Mouse (Mus musculus) myocyte (in vitro differentiated cells): ENCODE measurements around the gene Ppp1r36. TPM values are rescaled to one million over a fixed set of nuclear protein-coding genes. Genes with fewer than 3 reads are reported as not detected.

Experiments used
- H3K27me3 ChIP-seq: one replicate; pipeline ENCODE4 v1.6.1; 2011; ENCODE audit not compliant: control insufficient read depth, insufficient read depth, insufficient read length
- H3K36me3 ChIP-seq: one replicate; pipeline ENCODE4 v1.6.1; 2011; ENCODE audit not compliant: control insufficient read depth, insufficient read depth
- H3K4me2 ChIP-seq: one replicate; pipeline ENCODE4 v1.6.1; 2011; ENCODE audit warnings: low read depth, control low read depth
- H3K4me3 ChIP-seq: one replicate; pipeline ENCODE4 v1.5.1; 2011; ENCODE audit warnings: mild to moderate bottlenecking, control low read depth, moderate library complexity
- H3K79me2 ChIP-seq: one replicate; pipeline ENCODE4 v1.6.1; 2011; ENCODE audit not compliant: control insufficient read depth, insufficient read depth
- H3ac ChIP-seq: one replicate; pipeline ENCODE4 v1.6.1; 2011; ENCODE audit not compliant: control insufficient read depth, insufficient read length
- CEBPB ChIP-seq: IDR thresholded peaks from 2 replicates; pipeline ENCODE4 v1.6.1; 2011; ENCODE audit warnings: mild to moderate bottlenecking, moderate library complexity; ENCODE audit not compliant: poor library complexity, insufficient read depth, severe bottlenecking
- E2F4 ChIP-seq: IDR thresholded peaks from one replicate; pipeline ENCODE4 v1.6.1; 2011; ENCODE audit warnings: mild to moderate bottlenecking, control low read depth, moderate library complexity; ENCODE audit not compliant: insufficient read depth
- MAX ChIP-seq: IDR thresholded peaks from one replicate; pipeline ENCODE4 v1.6.1; 2011; ENCODE audit warnings: low read depth, mild to moderate bottlenecking, control low read depth
- MYOD1 ChIP-seq, 3 experiments: IDR thresholded peaks; one replicate each; pipeline ENCODE4 v1.6.1; 2011; ENCODE audit warnings: control low read depth in 2 of 3, low read depth in 2 of 3, mild to moderate bottlenecking in 2 of 3, moderate library complexity in 1 of 3; ENCODE audit not compliant: insufficient read length in 2 of 3, control insufficient read depth in 1 of 3
- MYOG ChIP-seq, 3 experiments: IDR thresholded peaks; one replicate each; pipeline ENCODE4 v1.6.1; 2011; ENCODE audit warnings: control low read depth in 2 of 3, low read depth in 2 of 3, mild to moderate bottlenecking in 2 of 3; ENCODE audit not compliant: insufficient read length in 2 of 3, control insufficient read depth in 1 of 3, insufficient read depth in 1 of 3
- POLR2A ChIP-seq: IDR thresholded peaks from one replicate; pipeline ENCODE4 v1.6.1; 2011; ENCODE audit warnings: low read depth, mild to moderate bottlenecking, control low read depth, moderate library complexity; ENCODE audit not compliant: insufficient read length
- POLR2AphosphoS2 ChIP-seq: IDR thresholded peaks from one replicate; pipeline ENCODE4 v1.6.1; 2011; ENCODE audit warnings: low read depth, control low read depth; ENCODE audit not compliant: insufficient read length
- REST ChIP-seq: IDR thresholded peaks from one replicate; pipeline ENCODE4 v1.6.1; 2011; ENCODE audit warnings: mild to moderate bottlenecking, control low read depth, moderate library complexity; ENCODE audit not compliant: insufficient read depth, insufficient read length
- SRF ChIP-seq: IDR thresholded peaks from one replicate; pipeline ENCODE4 v1.6.1; 2011; ENCODE audit warnings: low read depth; ENCODE audit not compliant: control insufficient read depth, insufficient read length
- TCF12 ChIP-seq: IDR thresholded peaks from one replicate; pipeline ENCODE4 v1.6.1; 2011; ENCODE audit warnings: mild to moderate bottlenecking, control low read depth; ENCODE audit not compliant: poor library complexity, insufficient read depth, severe bottlenecking
- TCF3 ChIP-seq: IDR thresholded peaks from one replicate; pipeline ENCODE4 v1.6.1; 2011; ENCODE audit warnings: low read depth, control low read depth; ENCODE audit not compliant: insufficient read length
- USF1 ChIP-seq: IDR thresholded peaks from one replicate; pipeline ENCODE4 v1.6.1; 2011; ENCODE audit warnings: low read depth, mild to moderate bottlenecking, control low read depth, moderate library complexity
- polyA plus RNA-seq: library from polyadenylated mRNA; unstranded; fragments of >200 nt; fragmentation: generic; extraction: Trizol; gene quantifications from one replicate; pipeline ENCODE4 v1.2.1, GENCODE M21; 2012; ENCODE audit warnings: missing spikeins

Gene Ppp1r36
- polyA plus RNA-seq, 1 experiment = not detected

- TF ChIP-seq USF1 = no peak
- TF ChIP-seq MAX = no peak
- TF ChIP-seq CEBPB = no peak
- no peak for TF ChIP-seq E2F4
- TF ChIP-seq TCF12 = no peak
- no peak for TF ChIP-seq MYOD1 (IDR thresholded peaks at IDR 0.05; ENCODE audit: control insufficient read depth in 1 of 3, insufficient read length in 2 of 3, low read depth in 2 of 3)
- no peak for TF ChIP-seq POLR2A
- no peak for TF ChIP-seq SRF
- TF ChIP-seq REST = no peak
- TF ChIP-seq MYOG (IDR thresholded peaks at IDR 0.05; ENCODE audit: control insufficient read depth in 1 of 3, insufficient read depth in 1 of 3, insufficient read length in 2 of 3, low read depth in 2 of 3) = no peak
- no peak for TF ChIP-seq TCF3
- TF ChIP-seq POLR2AphosphoS2 = no peak
- Histone ChIP-seq H3K4me3 (no peak overlapping the region), H3K4me2 (no peak overlapping the region)
These were observed 39.6 kb upstream of the Ppp1r36 start for GRCm38 (mm10) chr12:76377726-76378125.

GRCm38 (mm10) chr12:76378556-76378955 lies 38.8 kb upstream of the Ppp1r36 start:
- Histone ChIP-seq H3K4me3 (no peak overlapping the region), H3K36me3 (peaks cover 6% of the 10 kb centered on the region), H3ac (no peak overlapping the region), H3K27me3 (no peaks in the 10 kb centered on the region), H3K4me2 (no peak overlapping the region), H3K79me2 (peaks cover 100% of the 10 kb centered on the region)
- TF ChIP-seq POLR2A (no peak), CEBPB (no peak), TCF3 (no peak), POLR2AphosphoS2 (no peak), E2F4 (no peak), MAX (no peak), REST (no peak), MYOG (IDR thresholded peaks at IDR 0.05; ENCODE audit: control insufficient read depth in 1 of 3, insufficient read depth in 1 of 3, insufficient read length in 2 of 3, low read depth in 2 of 3) (no peak), MYOD1 (IDR thresholded peaks at IDR 0.05; ENCODE audit: control insufficient read depth in 1 of 3, insufficient read length in 2 of 3, low read depth in 2 of 3) (no peak), TCF12 (no peak), SRF (no peak), USF1 (no peak)

More at GRCm38 (mm10) chr12:76377726-76378125, 39.6 kb upstream of the Ppp1r36 start:
- Histone ChIP-seq H3K27me3 (no peaks in the 10 kb centered on the region), H3K79me2 (peaks cover 100% of the 10 kb centered on the region), H3ac (no peak overlapping the region), H3K36me3 (peaks cover 6% of the 10 kb centered on the region)

DNA sequence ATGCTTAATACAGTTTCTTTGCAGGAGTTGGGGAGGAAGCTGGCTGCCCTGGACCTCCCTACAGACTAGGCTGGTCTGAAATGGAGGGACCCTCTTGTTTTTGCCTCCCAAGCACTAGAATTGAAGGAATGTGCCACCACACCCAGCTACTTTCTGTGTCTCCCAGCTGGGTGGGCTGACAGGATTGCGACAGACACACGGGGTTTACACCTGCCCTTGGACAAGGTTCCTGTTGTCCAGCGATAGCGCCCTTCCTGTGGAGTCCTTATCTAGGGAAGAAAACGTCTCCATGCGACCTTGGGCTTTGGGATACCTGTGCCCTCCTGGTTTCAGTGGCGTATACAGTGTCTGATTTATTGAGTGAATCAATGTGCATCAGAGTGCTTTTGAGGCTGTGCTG lies 37.2 kb upstream of the Ppp1r36 start:
- TF ChIP-seq REST (no peak), TCF3 (no peak), POLR2AphosphoS2 (no peak), MYOD1 (IDR thresholded peaks at IDR 0.05; ENCODE audit: control insufficient read depth in 1 of 3, insufficient read length in 2 of 3, low read depth in 2 of 3) (no peak), POLR2A (no peak), MYOG (IDR thresholded peaks at IDR 0.05; ENCODE audit: control insufficient read depth in 1 of 3, insufficient read depth in 1 of 3, insufficient read length in 2 of 3, low read depth in 2 of 3) (no peak), SRF (no peak)
- H3K79me2 ChIP-seq = peaks cover 100% of the 10 kb centered on the region
- H3K36me3 ChIP-seq = peaks cover 8% of the 10 kb centered on the region
- H3K27me3 ChIP-seq = no peaks in the 10 kb centered on the region
- H3ac ChIP-seq = no peak overlapping the region
- no peak overlapping the region for H3K4me3 ChIP-seq
- no peak overlapping the region for H3K4me2 ChIP-seq

- H3K36me3 ChIP-seq = peaks cover 41% of the 10 kb centered on the region
- no peak overlapping the region for H3K4me2 ChIP-seq
- peaks cover 83% of the 10 kb centered on the region for H3K79me2 ChIP-seq
- no peak overlapping the region for H3ac ChIP-seq
- no peaks in the 10 kb centered on the region for H3K27me3 ChIP-seq
- no peak overlapping the region for H3K4me3 ChIP-seq
- TF ChIP-seq POLR2AphosphoS2 = no peak
- no peak for TF ChIP-seq TCF12
These were observed 32.0 kb upstream of the Ppp1r36 start for GRCm38 (mm10) chr12:76385342-76385741.

GRCm38 (mm10) chr12:76388794-76389193 lies 28.5 kb upstream of the Ppp1r36 start:
- Histone ChIP-seq H3K4me3 (no peak overlapping the region), H3K4me2 (no peak overlapping the region), H3ac (no peak overlapping the region), H3K79me2 (peaks cover 48% of the 10 kb centered on the region), H3K36me3 (peaks cover 35% of the 10 kb centered on the region), H3K27me3 (no peaks in the 10 kb centered on the region)
- TF ChIP-seq REST (no peak), MYOD1 (IDR thresholded peaks at IDR 0.05; ENCODE audit: control insufficient read depth in 1 of 3, insufficient read length in 2 of 3, low read depth in 2 of 3) (no peak), POLR2AphosphoS2 (no peak), USF1 (no peak), TCF3 (no peak), SRF (no peak), E2F4 (no peak), MAX (no peak), MYOG (IDR thresholded peaks at IDR 0.05; ENCODE audit: control insufficient read depth in 1 of 3, insufficient read depth in 1 of 3, insufficient read length in 2 of 3, low read depth in 2 of 3) (no peak)
